Mouse (Mus musculus): ENCODE measurements around the gene Nxph2.
"Not testable (repeated sequence)": the region's sequence is repeated elsewhere in the genome, so short reads cannot be mapped to it uniquely, and the experiment has no call there.

The Nxph2 gene

GRCm38 (mm10) chr2:23320746-23321585, at the start of gene Nxph2:
Gene Nxph2, plus strand, starts transcription at chr2:23321246.
- no peak for DNase-seq

GRCm38 (mm10) chr2:23290991-23291390, 30.1 kb upstream of the Nxph2 start:
- DNase-seq = not testable (repeated sequence)

GRCm38 (mm10) chr2:23314869-23315268, 6.2 kb upstream of the Nxph2 start:
- no peak for DNase-seq
